Mouse (Mus musculus) erythroblast, adult 5-6 weeks (primary cell): ENCODE measurements around the gene Ufsp1. TPM values are rescaled to one million over a fixed set of nuclear protein-coding genes. Genes with fewer than 3 reads are reported as not detected.
A peak's percentile ranks its signal among the peaks of the same experiment; 100 is the strongest.

Experiments
- ATAC-seq: replicated peaks from 2 replicates; pipeline ENCODE4 v1.8.0; 2016; ENCODE audit warnings: moderate number of reproducible peaks, mild to moderate bottlenecking, moderate TSS enrichment, inconsistent platforms; ENCODE audit not compliant: poor library complexity, low FRiP score, severe bottlenecking
- total RNA-seq, 2 experiments: library from RNA; stranded (forward) in 1 of 2; stranded (reverse) in 1 of 2; fragments of 150-400 nt in 1 of 2; fragments of 200-764, 138-1000 nt in 1 of 2; gene quantifications; 2 replicates each; pipeline versions ENCODE4 v1.2.3 to v1.2.4; 2015 to 2017; ENCODE audit warnings: low replicate concordance in 2 of 2

The Ufsp1 gene
- total RNA-seq, 2 experiments from 2014 or later: 21.7 to 27.9 TPM

DNA sequence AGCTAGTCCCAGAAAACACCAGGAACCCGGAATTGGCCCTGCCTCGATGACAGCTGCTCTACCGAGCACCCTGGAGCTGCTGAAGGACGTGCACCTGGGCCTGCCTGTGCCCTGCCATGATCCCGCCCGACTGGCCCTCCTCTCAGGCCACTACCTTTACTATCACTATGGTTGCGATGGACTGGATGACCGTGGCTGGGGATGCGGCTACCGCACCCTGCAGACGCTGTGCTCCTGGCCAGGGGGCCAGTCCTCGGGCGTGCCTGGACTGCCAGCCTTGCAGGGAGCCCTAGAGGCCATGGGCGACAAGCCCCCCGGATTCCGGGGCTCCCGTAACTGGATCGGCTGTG lies 290 bp downstream of the Ufsp1 start:
- ATAC-seq: peak; percentile 3; the same call in 1 of the 2 replicates

DNA sequence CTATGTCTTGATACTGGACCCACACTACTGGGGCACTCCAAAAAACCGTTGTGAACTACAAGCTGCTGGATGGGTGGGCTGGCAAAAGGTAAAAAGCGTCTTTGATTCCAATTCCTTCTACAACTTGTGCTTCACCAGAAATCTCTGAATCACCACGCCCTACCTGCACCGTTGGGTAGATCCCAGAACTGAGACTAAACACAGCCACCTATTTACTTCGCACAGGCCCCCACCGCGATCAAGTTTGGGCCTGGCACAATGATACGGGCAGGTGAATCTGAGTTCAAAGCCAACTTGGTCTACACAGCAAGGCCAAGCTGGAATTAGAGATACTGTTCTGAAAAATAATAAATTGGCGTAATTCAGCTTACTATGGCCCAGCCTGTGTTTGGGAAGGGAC lies 867 bp downstream of the Ufsp1 start:
- ATAC-seq: no peak

DNA sequence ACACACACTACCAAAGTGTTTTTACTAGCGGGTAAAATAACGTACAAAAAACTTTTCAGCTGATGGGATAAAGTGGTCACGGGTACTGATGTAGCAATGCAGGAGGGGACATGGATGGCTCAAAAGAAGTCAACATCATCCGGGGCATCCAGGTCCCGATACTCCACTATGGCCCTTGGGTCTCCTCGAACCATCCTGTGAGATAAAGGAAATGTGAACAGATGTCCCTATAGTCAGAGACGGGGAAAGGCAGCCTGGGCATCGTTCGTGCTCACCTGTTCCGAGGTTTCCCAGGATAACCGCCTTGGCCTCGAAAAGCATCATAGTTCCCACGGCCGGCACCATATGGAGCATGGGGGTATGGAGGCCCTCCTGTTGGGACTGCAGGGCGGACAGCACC lies 1.3 kb downstream of the Ufsp1 start:
- ATAC-seq: no peak

DNA sequence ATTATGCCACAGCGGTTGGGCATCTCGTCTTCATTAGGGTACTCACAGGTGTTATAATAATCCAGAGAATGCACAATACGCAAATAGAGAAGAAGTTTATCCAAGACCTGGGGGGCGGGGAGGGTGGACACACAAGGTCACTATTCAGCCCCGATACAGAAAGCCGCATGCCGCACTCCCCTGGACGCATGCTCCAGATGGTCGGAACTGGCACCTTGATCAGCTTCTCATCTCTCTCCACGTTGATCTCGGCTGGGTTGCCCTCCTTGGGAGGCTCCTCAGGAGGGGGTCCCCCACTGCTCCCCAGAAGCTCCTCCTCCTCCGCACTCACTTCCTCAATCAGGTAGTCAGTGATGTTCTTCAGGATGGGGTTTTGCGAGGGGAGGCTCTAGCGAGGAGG lies 2.7 kb downstream of the Ufsp1 start:
- ATAC-seq: no peak

DNA sequence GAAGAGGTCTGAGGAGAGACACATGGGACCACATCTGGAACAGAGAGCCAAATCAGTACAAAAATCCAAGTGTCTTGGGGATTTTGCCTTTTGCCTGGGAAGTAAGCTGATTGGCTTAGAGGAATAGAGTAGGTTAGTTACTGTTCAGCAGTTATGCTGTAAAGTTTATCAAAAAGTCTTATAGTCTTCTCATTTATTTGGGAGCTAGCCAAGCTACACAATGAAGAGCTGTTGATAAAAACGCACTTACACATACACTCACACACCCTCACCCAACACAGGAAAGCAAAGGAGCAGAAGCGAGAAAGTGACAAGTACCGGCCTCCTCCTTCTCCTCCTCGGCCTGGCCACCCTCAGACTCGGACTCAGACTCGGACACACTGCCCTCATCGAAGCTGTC lies 4.8 kb downstream of the Ufsp1 start:
- ATAC-seq: no peak

DNA sequence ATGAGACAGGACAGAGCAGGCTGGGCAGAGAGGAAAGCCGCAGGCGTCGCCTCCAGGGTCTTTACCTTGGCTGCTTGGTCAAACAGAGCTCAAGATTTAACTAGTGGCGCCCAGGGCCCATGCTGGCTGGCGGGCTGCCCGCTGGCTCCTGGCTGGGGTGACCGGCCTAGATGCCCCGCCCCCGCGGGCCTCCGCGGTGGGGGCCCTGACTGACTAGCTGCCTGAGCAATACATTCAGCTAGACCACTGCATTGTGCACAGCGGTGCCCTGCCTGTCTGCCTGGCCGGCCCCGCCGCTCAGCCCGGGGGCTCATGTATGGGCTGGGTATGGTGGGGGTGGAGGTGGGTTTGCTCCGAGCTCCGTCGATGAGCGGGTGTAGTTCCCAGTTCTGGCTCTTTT lies 6.8 kb downstream of the Ufsp1 start:
- no peak for ATAC-seq

DNA sequence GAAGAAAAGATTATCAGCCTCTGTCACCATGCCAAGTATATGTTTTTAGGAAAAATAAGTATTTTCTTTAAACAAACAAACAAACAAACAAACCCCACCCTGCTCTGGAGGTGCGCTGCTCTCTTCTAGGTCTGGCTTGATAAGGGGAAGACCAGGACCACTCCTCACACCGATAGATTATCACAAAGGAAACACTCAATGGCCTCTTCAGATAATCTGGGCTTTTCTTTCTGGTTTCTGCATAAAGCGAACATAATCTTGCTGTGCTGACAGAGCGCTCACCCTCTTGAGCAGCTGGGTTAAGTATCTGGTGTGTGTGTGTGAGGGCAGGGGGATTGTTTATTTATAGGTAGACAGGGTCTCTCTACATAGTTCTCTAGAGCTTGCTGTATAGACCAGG lies 9.2 kb downstream of the Ufsp1 start:
- no peak for ATAC-seq

DNA sequence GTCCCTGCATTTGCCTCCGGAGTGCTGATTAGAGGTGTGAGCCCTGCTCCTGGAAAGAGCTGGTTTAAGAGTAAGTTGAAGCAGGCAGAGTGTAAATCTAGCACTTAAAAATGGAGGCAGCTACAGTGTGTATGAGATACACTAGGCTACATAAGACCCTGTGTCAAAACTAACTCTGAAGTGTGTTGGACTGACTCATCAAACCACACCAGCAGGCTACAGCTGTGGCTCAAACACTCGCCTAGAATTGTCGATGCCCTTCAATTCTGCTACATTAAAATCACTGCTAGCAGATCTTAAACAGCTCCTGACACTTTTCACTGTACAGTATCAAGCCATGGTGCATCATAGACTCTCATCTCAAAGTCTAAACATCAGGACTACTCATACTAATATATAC lies 9.7 kb downstream of the Ufsp1 start:
- no peak for ATAC-seq

DNA sequence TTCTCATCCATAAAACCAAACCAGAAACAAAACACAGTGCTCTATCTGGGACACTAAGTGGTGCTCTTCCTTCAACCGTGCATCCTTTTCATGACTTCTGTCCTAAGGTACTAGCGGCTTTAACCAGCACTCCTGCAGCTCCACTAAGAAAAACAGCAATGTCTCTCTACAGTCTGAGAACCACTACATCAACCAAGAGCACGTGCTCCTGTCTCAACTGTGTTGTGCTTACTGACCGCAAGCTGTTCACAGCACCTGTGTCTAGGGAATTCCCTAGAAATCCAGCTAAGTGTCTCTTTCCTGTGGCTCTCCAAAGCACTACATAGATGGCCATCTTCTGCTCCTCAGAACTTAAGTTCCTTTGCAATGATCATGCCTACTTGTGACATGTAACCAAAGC lies 10.4 kb downstream of the Ufsp1 start:
- no peak for ATAC-seq

DNA sequence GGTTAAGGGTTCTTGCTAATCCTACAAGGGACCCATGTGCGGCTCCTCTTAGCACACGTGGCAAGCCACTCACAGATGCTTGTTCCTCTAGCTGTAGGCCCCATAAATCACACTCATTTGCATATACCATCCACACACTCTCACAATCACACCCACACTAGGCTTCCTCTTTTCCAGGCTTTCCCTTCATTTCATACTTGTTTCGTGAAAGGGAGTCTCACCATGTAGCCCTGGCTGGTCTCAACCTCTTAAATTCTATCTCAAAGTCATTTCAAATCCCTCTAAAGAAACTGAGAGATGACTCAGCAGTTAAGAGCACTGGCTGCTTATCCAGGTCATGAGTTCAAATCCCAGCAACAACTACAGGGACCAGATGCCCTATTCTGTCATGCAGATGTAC lies 11.4 kb downstream of the Ufsp1 start:
- no peak for ATAC-seq

DNA sequence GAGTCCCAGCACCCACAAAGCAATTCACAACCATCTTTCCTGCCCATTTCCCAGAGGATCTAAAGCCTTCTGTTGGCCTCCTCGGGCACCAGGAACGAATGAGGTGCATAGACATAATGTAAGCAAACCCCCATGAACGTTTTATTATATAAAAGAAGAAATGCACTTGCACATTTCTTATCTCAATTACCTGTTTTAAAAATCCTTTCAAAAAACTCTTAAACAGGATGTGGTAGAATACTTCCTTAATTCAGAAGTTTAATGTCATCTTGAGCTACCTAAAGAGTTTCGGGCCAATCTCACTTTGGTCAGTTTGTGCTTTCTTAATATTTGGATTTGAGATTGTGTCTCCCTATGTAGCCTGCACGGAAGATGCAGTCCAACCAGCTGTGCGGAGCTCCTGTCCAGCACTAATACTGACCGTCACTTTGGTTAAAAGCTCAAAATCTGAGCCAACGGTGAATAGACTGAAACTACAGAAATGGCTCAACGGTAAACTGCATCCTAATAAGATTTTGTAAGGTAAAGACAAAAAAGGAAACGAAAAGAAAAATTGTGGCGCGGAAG lies 12.1 kb downstream of the Ufsp1 start:
- ATAC-seq: no peak

DNA sequence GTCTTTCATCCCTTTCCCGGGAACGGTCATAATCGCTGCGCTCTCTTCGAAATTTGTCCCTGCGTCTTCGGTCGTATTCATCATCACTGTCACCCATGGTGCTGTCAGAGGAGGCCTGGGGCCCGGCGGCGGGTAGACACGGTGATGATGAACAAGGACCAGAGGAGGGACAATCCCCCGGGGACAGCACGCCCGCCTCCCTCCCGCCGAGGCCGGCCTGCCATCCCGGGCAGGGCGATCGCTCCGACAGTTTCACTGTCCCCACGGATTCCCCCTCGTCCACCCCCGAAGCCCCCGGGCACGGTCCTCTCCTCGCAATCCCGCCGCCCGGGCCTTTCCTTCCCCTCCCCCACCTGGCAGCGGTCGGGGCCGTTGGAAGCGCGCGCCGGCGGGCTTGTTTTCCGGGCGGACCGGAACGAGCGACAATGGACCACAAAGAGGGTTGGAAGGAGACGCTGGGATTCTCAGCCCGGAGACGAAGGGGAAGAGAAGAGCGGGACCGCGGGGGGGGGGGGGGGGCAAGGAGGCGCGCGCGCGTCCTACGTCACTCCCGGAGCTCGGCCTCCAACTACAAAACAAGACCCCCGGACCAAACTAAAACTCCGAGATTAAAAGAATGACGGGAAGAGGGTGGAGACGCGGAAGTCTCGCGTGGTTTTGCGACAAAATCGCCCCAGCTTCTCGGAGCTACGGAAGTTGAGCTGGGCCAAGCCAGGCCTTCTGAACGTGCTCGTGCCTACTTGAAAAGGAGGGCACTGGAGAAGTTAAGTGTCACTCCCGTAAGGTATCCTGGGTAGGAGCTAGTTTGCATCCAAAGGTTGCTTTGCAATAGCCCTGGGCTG lies 12.9 kb downstream of the Ufsp1 start, which contains the start of gene Srrt:
Srrt (minus strand) TSS at position 604 of the 842 bp plus-strand sequence.
- ATAC-seq: peak; percentile 89

DNA sequence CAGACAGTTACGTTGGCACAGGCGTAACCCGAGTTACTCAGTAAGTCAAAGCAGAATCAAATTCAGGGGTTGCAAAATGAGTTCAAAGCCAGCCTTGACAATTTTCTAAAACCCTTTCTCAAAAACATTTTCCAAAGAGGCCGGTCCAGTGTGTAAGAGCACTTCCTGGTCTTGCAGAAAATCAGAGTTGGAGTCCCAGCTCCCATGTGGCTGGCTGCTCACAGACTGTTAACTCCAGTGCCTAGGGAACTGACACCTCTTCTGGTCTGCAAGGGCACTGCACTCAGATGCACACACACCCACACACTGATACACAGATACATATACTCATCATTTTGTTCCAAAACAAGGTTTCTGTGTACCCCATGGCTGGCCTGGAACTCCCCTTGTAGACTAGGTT lies 13.9 kb downstream of the Ufsp1 start:
- ATAC-seq: no peak

DNA sequence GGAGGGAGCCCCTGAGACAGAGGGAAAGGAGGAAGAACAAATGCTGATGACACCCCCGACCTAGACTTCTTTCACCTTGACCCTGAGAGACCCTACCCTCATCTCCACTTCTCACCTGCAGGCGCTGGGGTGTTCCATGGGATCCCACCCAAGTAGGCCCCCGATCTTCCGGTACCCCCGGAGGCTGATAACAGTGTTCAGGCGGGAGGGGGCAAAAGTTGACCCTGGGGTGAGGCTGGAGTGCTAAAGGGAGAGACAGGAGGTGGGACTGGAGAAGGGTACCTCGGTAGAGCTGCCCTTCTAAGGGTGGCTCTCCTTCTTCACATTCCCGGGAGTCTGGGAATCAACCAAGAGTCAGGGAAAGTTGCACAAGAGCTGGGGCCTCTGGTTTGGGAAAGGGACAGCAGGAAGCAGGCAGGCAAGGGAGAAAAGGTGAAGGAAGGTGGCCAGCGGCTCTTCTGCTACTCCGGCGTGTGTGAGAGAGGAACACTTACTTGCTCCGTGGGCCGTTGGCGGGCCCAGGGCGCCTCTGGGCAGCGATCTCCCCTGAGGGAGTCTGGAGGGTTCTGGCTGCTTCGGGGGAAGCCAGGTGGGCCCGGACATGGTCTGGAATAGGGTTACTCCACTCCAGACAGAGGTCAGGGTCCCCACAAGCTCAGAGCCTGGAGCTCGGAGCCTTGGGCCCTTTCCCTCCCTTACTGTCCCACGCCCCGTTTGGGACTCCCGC lies 19.2 kb downstream of the Ufsp1 start:
- ATAC-seq: 0 out of 2 replicates have a peak, but pooled peaks have one; percentile 6

DNA sequence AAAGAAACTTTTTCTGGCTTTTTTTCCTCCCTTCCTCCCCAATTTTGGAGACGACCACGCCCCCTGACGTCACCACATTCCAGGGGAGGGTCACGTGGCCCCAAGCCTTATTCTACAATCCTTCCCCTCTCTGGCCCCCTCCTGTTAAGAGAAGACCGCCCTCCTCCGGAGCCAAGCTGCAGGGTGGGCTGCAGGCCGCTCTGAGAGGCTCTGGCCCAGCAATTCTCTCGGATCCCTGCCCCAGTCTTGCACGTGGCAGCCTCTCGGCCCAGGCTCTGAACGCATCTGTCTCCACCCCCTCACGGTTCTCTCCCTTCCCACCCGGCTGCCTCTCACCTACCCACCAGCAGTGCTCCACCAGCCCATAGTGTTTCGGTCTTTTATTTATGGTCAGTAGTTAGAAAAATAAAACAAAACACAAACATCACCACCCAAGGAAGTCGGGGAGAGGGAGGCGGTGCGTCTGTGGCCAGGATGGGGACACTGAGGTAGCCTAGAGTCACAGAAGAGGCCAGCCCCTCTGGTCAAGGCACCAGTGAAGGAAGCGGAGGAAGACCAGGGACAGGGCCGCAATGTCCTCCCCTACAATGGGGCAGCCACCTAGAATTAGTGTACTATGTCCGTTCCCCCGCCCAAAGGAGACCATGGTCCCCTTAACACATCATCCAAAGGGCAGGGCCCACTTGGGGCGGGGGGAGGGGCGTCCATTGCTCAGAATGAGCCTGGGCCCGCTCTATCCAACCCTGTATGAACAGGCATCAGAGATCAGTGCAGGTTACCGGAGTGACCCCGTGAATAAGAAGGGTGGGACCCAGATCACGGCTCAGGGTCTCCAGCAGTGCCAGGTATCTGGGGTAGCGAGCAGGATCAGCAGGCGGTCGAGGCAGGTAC lies 20.0 kb downstream of the Ufsp1 start, which contains the start of gene Trip6:
Trip6 (minus strand) TSS at position 212 of the 891 bp plus-strand sequence.
- peak; percentile 32; the same call in 1 of the 2 replicates for ATAC-seq

DNA sequence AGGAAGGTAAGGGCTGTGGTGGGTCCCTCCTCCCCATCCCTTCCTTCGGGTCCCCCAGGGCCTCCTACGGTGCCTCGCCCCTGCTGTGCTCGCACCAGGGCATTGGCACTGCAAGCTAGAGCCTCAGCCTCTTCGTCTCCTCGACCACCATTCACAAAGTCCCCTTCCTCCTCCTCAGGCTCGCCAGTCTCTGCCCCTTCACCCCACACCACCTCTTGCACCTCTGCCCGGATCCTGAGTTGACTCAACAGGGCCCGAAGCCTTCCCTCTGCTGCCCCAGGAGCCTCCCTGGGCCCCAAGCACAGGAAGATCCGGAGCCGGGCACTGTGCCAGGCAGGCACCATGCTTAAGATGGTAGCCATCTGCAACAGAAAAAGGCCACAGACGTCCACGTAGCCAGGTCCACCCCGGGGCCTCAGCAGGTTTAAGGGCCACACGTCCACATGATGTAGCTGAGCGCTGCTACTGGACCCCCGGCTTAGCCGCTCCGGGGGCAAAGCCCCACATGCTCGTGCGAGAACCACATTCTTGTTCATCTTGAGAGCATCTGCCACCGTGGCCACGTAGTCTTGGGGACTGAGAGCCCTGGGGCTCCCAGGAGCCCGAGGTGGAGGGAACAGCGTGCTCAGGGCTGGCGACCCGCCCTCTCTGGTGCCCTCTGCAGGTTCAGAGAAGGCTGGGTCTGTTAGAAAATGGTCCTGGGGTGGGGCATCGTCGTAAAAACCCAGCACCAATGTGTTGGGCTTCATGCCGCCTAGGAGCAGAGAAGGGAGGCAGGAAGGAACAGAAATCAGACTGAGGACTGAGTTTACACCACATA lies 20.9 kb downstream of the Ufsp1 start:
- ATAC-seq: peak; percentile 73

DNA sequence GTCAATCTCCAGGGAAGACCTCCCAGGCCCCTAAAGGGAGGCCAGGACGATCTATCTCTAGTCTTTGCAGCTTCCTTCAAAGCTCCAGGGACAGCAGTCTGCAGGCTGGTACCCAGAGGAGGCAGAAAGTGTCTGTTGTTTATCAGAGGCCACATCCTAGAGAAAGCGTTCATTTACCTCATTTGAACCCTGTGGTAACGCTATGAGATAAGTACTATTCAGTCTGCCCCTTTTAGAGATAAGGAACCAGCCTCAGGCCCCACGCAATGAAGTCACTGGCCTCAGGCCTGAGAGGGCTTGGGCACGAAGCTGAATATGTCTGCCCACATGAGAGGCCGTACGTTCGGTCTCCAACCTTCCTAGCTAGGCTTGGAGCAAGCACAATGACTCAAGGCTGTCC lies 22.9 kb downstream of the Ufsp1 start:
- 0 out of 2 replicates have a peak, but pooled peaks have one; percentile 21 for ATAC-seq

DNA sequence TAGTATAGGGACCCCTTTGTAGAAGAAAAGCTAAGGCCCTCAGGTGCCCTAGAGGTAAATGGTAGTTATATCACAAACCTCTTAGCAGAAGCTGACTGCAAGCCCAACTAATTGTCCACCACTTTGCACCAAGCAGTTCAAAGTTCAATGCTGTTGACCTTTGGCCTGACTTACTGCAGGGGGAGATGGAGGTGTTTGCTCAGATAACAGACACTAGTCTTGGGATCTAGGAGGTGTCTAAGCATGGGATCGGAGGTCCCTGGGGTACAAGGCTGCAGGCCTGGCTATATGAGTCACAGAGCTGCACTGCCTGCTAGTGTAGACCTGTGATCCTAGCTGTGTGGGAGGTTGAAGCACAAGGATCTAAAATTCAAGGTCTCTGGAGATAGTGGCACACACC lies 24.1 kb downstream of the Ufsp1 start:
- no peak for ATAC-seq

DNA sequence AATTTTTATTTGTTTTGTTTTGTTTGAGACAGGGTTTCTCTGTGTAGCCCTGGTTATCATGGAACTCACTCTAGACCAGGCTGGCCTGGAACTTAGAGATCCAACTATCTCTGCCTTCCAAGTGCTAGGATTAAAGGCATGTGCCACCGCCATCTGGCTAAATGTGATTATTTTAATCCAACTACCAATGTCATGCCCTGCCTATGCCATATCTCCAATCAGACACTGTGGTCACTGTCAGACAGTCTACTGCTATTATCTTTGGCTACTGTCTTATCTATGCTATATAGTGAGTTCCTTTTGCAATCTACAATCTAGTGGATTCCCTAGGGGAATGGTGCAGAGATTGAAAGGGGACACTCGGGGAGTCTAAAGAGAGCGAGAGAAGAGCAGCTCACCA lies 26.6 kb downstream of the Ufsp1 start:
- no peak for ATAC-seq
